Mouse (Mus musculus) embryonic fibroblast, embryonic 13.5 days (primary cell): Measurements from ENCODE around the gene Clcn2. TPM values are rescaled to one million over a fixed set of nuclear protein-coding genes. Genes with fewer than 3 reads are reported as not detected.

Experiments used
- H3K27ac ChIP-seq: 2 replicates; pipeline ENCODE4 v1.5.1; 2012; ENCODE audit warnings: low read length, control low read depth, inconsistent platforms; ENCODE audit not compliant: insufficient read depth
- H3K4me1 ChIP-seq: 2 replicates; pipeline ENCODE4 v1.6.1; 2011; ENCODE audit warnings: low read length; ENCODE audit not compliant: control insufficient read depth, insufficient read depth
- H3K4me3 ChIP-seq: 2 replicates; pipeline ENCODE4 v1.5.1; 2011; ENCODE audit warnings: mild to moderate bottlenecking, control low read depth, low read length; ENCODE audit not compliant: insufficient read depth
- CTCF ChIP-seq: IDR thresholded peaks from 2 replicates; pipeline ENCODE4 v1.5.1; 2011; ENCODE audit warnings: mild to moderate bottlenecking, control low read depth, low read length, moderate library complexity, borderline replicate concordance; ENCODE audit not compliant: insufficient read depth
- POLR2A ChIP-seq: IDR thresholded peaks from 2 replicates; pipeline ENCODE4 v1.6.1; 2011; ENCODE audit warnings: low read depth, mild to moderate bottlenecking, control low read depth, low read length, moderate library complexity
- polyA plus RNA-seq: library from polyadenylated mRNA; stranded (reverse); fragments of >200 nt; gene quantifications from 2 replicates; pipeline ENCODE4 v1.2.4, GENCODE M21; 2011; ENCODE audit warnings: low read depth; ENCODE audit not compliant: missing spikeins, insufficient read length

Clcn2 gene
- polyA plus RNA-seq, 1 experiment = 7.0 TPM

DNA sequence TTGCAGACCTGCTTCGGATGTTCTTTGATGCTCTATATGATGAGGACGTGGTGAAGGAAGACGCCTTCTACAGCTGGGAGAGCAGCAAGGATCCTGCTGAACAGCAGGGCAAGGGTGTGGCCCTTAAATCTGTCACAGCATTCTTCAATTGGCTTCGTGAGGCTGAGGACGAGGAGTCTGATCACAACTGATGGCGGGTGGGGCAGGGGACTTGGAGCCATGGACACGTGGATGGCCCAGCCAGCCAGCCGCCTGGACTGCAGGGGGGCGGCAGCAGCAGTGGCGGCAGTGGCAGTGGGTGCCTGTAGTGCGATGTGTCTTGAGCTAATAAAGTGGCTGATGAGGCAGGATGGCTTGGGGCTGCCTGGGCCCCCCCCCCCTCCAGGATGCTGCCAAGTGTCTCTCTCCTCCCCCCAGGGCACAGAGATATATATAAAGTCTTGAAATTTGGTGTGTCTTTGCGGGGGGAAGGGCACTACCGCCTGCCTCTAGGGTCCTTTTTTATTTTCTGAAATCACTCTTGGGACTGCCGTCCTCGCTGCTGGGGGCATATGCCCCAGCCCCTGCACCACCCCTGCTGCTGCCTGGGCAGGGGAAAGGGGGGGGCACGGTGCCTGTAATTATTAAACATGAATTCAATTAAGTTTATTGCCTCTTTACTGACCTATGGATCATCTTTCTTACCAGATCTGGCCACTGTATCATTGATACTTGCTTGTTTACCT lies 25.1 kb downstream of the Clcn2 start:
- TF ChIP-seq POLR2A (no peak), CTCF (no peak)
- Histone ChIP-seq H3K4me3 (no peak overlapping the region), H3K4me1 (no peaks in the 10 kb centered on the region; the same call in 1 of the 2 replicates), H3K27ac (no peak overlapping the region)

DNA sequence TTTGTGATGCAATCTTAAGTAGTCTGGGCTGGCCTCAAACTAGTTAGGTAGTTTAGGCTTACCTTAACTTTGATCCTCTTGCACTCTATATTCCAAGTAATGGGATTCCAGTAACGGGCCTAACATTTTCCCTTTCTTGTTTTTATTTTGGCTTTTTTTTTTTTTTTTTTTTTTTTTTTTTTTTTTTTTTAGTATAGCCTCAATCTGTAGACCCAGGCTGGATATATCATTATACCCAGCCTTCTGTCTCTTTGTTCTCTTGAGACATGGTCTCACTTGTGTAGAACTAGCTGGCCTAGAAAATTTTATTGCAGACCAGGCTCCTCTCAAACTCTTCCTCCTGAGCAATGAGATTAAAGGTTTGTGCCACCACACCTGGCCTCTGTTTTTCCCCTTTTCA lies 25.9 kb downstream of the Clcn2 start:
- no peak overlapping the region for H3K4me3 ChIP-seq
- H3K27ac ChIP-seq = no peak overlapping the region
- no peaks in the 10 kb centered on the region; the same call in 1 of the 2 replicates for H3K4me1 ChIP-seq
- TF ChIP-seq CTCF (no peak), POLR2A (no peak)

DNA sequence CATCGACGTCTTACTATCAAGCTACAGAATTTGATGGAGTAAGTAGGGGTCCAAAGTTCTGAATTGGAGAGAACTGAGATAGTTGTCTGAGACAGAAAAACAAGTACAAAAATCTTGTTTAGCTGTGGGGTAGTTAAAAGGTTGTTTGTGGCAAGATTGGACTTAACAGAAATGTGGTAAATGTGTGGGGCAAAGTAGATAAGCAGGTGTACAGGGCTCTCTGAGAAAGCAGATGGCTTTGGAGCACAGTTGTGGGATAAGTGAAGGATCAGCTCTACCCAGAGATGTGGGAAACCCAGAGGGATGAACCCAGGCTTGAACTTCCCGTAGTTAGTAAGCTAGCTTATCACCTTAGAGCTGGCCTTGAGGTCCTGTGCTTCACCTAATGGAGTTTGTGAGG lies 26.8 kb downstream of the Clcn2 start:
- no peak overlapping the region for H3K27ac ChIP-seq
- TF ChIP-seq POLR2A (no peak), CTCF (no peak)
- H3K4me1 ChIP-seq = no peaks in the 10 kb centered on the region; the same call in 1 of the 2 replicates
- no peak overlapping the region for H3K4me3 ChIP-seq

DNA sequence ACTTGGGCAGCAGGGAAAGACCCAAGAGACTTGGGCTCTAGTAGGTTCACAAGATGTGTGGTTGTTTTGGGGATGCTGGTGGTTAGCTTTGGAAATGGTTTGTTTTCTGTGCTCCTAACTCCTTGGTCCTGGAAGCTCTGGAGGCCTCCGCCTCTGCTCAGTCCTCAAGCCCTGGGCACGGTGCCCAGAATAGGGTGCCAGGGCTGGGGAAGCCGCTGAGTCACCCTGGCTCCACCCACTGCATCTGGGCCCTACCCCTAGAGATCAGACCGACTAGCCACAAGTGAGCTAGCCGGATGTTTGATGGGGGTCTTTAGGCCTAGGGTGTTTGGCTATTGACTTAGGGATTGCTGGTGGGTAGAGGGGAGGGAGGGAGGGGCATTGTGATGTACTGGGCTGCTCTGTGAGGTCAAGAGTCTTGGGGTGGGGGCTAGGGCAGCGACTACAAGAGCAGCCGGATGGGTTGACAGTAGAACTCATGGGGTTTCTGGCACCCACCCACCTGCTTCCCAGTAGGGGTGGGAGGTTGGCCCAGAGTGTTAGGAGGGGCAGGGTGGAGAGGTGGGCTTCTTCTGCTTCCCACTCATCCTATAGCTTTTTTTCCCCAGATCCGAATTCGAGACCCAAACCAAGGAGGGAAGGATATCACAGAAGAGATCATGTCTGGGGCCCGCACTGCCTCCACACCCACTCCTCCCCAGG lies 39.4 kb downstream of the Clcn2 start:
- Histone ChIP-seq H3K4me3 (no peak overlapping the region), H3K27ac (peak overlapping the region; percentile 23; the same call in 1 of the 2 replicates), H3K4me1 (peaks cover 14% of the 10 kb centered on the region)
- TF ChIP-seq CTCF (no peak), POLR2A (no peak)

DNA sequence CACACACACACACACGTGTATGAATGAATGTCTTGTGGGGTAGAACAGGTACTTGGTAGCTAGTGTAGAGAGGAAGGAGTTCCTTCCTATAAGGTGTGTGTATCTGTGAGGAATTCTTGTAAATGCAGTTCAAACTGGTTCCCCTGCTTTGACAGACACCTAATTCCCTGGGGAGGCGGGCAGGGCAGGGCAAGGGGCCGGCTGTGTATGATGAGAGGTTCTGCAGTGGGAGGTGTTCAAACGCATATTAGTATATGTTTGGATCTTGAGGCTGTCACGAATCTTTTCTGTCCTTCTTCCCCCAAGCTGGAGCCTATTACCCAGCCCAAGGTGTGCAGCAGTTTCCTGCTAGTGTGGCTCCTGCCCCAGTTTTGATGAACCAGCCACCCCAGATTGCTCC lies 40.2 kb downstream of the Clcn2 start:
- H3K4me1 ChIP-seq = peaks cover 14% of the 10 kb centered on the region
- H3K4me3 ChIP-seq = no peak overlapping the region
- TF ChIP-seq CTCF (no peak), POLR2A (no peak)
- H3K27ac ChIP-seq = peak overlapping the region; percentile 23; the same call in 1 of the 2 replicates

DNA sequence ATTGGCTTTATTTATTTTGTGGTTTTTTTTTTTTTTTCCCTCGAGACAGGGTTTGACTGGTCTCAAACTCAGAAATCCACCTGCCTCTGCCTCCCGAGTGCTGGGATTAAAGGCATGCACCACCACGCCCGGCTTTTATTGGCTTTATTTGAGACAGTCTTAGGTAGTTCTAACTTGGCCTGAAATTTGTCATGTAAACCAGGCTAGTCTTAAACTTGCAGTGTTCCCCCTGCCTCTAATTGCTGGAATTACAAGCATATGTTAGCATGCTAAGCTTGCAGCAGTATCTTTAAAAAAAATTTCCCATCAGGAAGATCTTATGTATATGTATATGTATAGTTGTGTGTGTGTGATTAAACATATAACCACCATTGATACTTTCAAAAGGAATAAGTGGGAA lies 40.8 kb downstream of the Clcn2 start:
- no peak for TF ChIP-seq POLR2A
- no peak for TF ChIP-seq CTCF
- Histone ChIP-seq H3K4me1 (peaks cover 14% of the 10 kb centered on the region), H3K4me3 (no peak overlapping the region), H3K27ac (no peak overlapping the region)

DNA sequence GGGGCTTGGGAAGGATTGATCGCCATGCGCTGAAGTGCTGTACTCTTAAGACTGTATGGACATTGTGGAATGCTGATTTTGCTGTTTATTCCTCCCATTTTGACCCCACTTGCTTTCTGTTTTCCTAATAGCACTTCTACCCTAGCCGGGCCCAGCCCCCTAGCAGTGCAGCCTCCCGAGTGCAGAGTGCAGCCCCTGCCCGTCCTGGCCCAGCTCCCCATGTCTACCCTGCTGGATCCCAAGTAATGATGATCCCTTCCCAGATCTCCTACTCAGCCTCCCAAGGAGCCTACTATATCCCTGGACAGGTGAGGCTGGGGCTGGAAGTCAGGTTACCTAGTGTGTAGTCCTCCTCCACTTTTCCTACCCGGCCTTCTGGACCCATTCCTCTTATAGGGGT lies 42.3 kb downstream of the Clcn2 start:
- TF ChIP-seq POLR2A (no peak), CTCF (no peak)
- Histone ChIP-seq H3K4me1 (peaks cover 14% of the 10 kb centered on the region), H3K27ac (no peak overlapping the region), H3K4me3 (peak overlapping the region; percentile 99)

DNA sequence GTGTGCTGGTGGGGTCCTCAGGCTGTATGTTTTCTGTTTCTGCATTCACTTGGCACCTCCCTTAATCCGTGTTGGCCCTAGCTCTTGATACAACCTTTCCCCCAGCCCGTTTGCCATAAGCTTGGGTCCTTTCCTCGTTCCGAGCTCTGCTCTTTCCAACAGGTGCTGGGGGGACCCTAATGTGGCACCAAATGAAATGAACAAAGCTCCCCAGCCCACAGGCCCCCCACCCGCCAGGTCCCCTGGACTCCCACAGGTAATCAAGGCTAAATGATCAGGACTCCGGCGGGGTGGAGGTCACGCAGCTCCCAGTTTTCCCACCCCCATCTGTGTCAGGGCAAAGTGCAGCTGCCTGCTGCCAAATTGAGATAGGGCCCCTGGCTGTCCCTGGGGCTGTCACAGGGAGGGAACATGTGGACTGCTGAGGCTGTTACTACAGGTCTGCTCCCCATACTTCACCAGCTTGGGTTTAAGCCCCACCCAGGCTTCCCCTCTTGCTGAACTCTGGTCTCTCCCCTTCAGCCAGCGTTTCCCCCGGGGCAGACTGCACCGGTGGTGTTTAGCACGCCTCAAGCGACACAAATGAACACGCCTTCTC lies 43.7 kb downstream of the Clcn2 start:
- Histone ChIP-seq H3K4me1 (peaks cover 14% of the 10 kb centered on the region), H3K4me3 (peak overlapping the region; percentile 99), H3K27ac (peak overlapping the region; percentile 83; the same call in 1 of the 2 replicates)
- TF ChIP-seq POLR2A = no peak; the same call in 1 of the 2 replicates
- TF ChIP-seq CTCF = no peak

DNA sequence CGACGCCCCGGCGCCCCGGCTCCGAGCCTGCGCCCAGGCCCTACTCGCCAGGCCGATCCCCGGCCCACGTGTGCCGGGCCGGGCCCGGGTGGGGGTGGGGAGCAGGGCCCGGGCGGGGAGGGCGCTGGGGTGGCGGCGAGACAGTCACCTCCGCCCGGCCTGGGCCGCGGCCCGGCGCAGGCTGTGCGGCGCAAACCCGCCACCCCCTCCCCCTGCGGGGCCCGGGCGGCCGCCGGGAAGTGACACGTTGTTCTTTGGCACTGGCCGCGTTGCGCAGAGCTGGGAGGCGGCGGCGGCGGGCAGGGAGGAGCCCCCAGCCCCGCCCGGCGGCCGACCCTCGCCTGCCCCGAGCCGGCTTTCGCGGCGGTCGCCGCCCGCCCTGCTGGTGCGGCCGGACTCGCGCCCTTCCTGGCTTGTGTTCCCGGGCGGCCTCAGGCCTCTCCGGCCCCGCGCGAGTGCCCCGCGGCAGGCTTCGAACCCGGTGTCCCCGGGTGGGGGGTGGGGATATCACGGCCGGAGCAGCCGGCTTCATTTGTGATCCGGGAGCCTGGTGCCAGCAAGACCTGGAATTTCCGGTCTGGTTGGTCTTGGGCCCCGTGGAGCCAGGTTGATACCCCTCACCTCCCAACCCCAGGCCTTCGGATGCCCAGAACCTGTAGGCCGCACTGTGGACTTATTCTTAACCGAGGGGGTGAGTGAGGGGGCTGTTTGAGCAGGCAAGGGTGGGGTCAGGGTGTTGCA lies 44.4 kb downstream of the Clcn2 start:
- Histone ChIP-seq H3K27ac (peak overlapping the region; percentile 83), H3K4me3 (peak overlapping the region; percentile 99), H3K4me1 (peaks cover 14% of the 10 kb centered on the region)
- TF ChIP-seq CTCF (no peak), POLR2A (0 out of 2 replicates have a peak, but pooled peaks have one; percentile 25)
